Mouse (Mus musculus) layer of hippocampus, postnatal 14 days (tissue): ENCODE data around the gene Clcn6. TPM values are rescaled to one million over a fixed set of nuclear protein-coding genes. Genes with fewer than 3 reads are reported as not detected.
A peak's percentile ranks its signal among the peaks of the same experiment; 100 is the strongest.

ENCODE experiments used
- DNase-seq, 2 experiments: peaks; one replicate each; pipeline ENCODE4 v3.0.0; 2021 to 2022; ENCODE audit warnings: low spot score in 2 of 2, mixed read lengths in 1 of 2
- long read RNA-seq, 2 experiments: library from polyadenylated mRNA; stranded (forward); transcript quantifications; one replicate each; pipeline ENCODE4 v2.0.0; 2021
- total RNA-seq, 2 experiments: library from RNA; stranded (reverse); gene quantifications; 2 replicates each; pipeline ENCODE4 v1.2.3; 2021

Gene Clcn6
- 10 to 100 TPM; 64.2 to 65.0 TPM for total RNA-seq
- long read RNA-seq, experiment 1, partial matches to known transcripts, result 2 of 15 reads
- long read RNA-seq, experiment 1, other reads (novel, unspliced or antisense), result 11 of 15 reads
- long read RNA-seq, experiment 2, partial matches to known transcripts, result 0 of 45 reads
- long read RNA-seq, experiment 2, other reads (novel, unspliced or antisense), result 44 of 45 reads

GRCm38 (mm10) chr4:148038600-148039253 is at the start of gene Clcn6, which contains the start of gene Mthfr:
Gene Clcn6, minus strand, starts transcription at chr4:148038821.
Gene Mthfr, plus strand, starts transcription at chr4:148039077.
- DNase-seq, result peak; percentile 100

GRCm38 (mm10) chr4:148087907-148088527 is 49.4 kb upstream of the Clcn6 start, which contains the start of gene Agtrap:
Gene Agtrap, minus strand, starts transcription at chr4:148088031.
- peak; percentile 89 to 95 for DNase-seq

GRCm38 (mm10) chr4:148087091-148087906 is 48.7 kb upstream of the Clcn6 start:
- no peak for DNase-seq

- DNase-seq, result no peak
Measured at GRCm38 (mm10) chr4:148085907-148086305, 47.3 kb upstream of the Clcn6 start.

GRCm38 (mm10) chr4:148085131-148085906 is 46.7 kb upstream of the Clcn6 start:
- no peak for DNase-seq

- no peak for DNase-seq
Measured at GRCm38 (mm10) chr4:148084261-148084714, 45.7 kb upstream of the Clcn6 start.

- DNase-seq, result no peak
Measured at GRCm38 (mm10) chr4:148083176-148083899, 44.7 kb upstream of the Clcn6 start.

GRCm38 (mm10) chr4:148082257-148083044 is 43.8 kb upstream of the Clcn6 start:
- peak; percentile 57 to 64 for DNase-seq

- no peak for DNase-seq
Measured at GRCm38 (mm10) chr4:148081201-148081600, 42.6 kb upstream of the Clcn6 start.

GRCm38 (mm10) chr4:148080597-148080973 is 42.0 kb upstream of the Clcn6 start:
- peak in 1 of 2 experiments; percentile 55 for DNase-seq

GRCm38 (mm10) chr4:148079944-148080596 is 41.4 kb upstream of the Clcn6 start:
- DNase-seq, result no peak

- no peak for DNase-seq
Measured at GRCm38 (mm10) chr4:148079212-148079611, 40.6 kb upstream of the Clcn6 start.

- no peak for DNase-seq
Measured at GRCm38 (mm10) chr4:148075881-148076280, 37.3 kb upstream of the Clcn6 start.

GRCm38 (mm10) chr4:148075259-148075658 is 36.6 kb upstream of the Clcn6 start:
- peak; percentile 56 to 68 for DNase-seq

GRCm38 (mm10) chr4:148074521-148075189 is 36.0 kb upstream of the Clcn6 start:
- DNase-seq, result no peak

GRCm38 (mm10) chr4:148071508-148071907 is 32.9 kb upstream of the Clcn6 start:
- DNase-seq, result no peak

GRCm38 (mm10) chr4:148069602-148070218 is 31.1 kb upstream of the Clcn6 start:
- DNase-seq, result no peak

- no peak for DNase-seq
Measured at GRCm38 (mm10) chr4:148067346-148067745, 28.7 kb upstream of the Clcn6 start.
